Mouse (Mus musculus) cerebellum, adult 2 months (tissue): ENCODE measurements at regions not wholly inside any gene's neighbourhood (a gene's known extent, or its start where the extent isn't known, plus 50 kb on each side); places are given as distances from the start of the nearest gene placed in this dataset.
A peak's percentile ranks its signal among the peaks of the same experiment; 100 is the strongest.

ENCODE experiments used
- DNase-seq, 2 experiments: peaks; one replicate each; pipeline ENCODE4 v3.0.0; 2021
- H3K27ac ChIP-seq: fragments of 200-500 bp; 2 replicates; pipeline ENCODE4 v1.5.1; 2012; ENCODE audit warnings: low read length, control low read depth, inconsistent platforms; ENCODE audit not compliant: insufficient read depth
- H3K27me3 ChIP-seq: fragments of 200-500 bp; 2 replicates; pipeline ENCODE4 v1.6.1; 2012; ENCODE audit warnings: inconsistent platforms, mild to moderate bottlenecking, low read length, moderate library complexity; ENCODE audit not compliant: control insufficient read depth, insufficient read depth
- H3K4me1 ChIP-seq: fragments of 200-500 bp; 2 replicates; pipeline ENCODE4 v1.6.1; 2011; ENCODE audit warnings: low read length; ENCODE audit not compliant: control insufficient read depth, insufficient read depth
- H3K4me3 ChIP-seq: fragments of 200-500 bp; replicated peaks from 2 replicates; pipeline ENCODE3; 2011; ENCODE audit warnings: mild to moderate bottlenecking, low read depth, low read length, control low read depth; ENCODE audit not compliant: insufficient read depth
- CTCF ChIP-seq: fragments of 200-500 bp; IDR thresholded peaks from 2 replicates; pipeline ENCODE4 v1.5.1; 2011; ENCODE audit warnings: low read depth, mild to moderate bottlenecking, control low read depth, low read length, moderate library complexity, borderline replicate concordance; ENCODE audit not compliant: insufficient read depth
- POLR2A ChIP-seq: fragments of 200-500 bp; IDR thresholded peaks from 2 replicates; pipeline ENCODE4 v1.6.1; 2011; ENCODE audit warnings: low read length, control low read depth, borderline replicate concordance; ENCODE audit not compliant: insufficient read depth
- WGBS: fragments of 180-500 bp; shearing (Covaris S2); methylation state at CpG from one replicate; pipeline ENCODE4 v1.1.7; 2018; 5-methylcytosine and 5-hydroxymethylcytosine counted together

GRCm38 (mm10) chr15:61794506-61794905 is 871.7 kb upstream of the A1bg start:
- no peak for DNase-seq
- TF ChIP-seq CTCF, result no peak
- no peak for TF ChIP-seq POLR2A
- H3K4me3 ChIP-seq, result no peak overlapping the region

GRCm38 (mm10) chr15:61789847-61790562 is 867.2 kb upstream of the A1bg start:
- H3K27me3 ChIP-seq, result no peaks in the 10 kb centered on the region; the same call in 1 of the 2 replicates
- whole genome bisulfite sequencing, result 90% methylated on average over 7 of the region's 7 CpGs
- H3K27ac ChIP-seq, result no peak overlapping the region
- H3K4me3 ChIP-seq, result no peak overlapping the region
- TF ChIP-seq POLR2A, result no peak
- TF ChIP-seq CTCF, result no peak
- DNase-seq, result no peak
- no peaks in the 10 kb centered on the region for H3K4me1 ChIP-seq

More at GRCm38 (mm10) chr15:61794506-61794905, 871.7 kb upstream of the A1bg start:
- Histone ChIP-seq H3K4me1 (no peaks in the 10 kb centered on the region), H3K27me3 (no peaks in the 10 kb centered on the region; the same call in 1 of the 2 replicates), H3K27ac (no peak overlapping the region)
- WGBS, result 66% methylated on average over 3 of the region's 3 CpGs

- DNase-seq, result no peak
- TF ChIP-seq POLR2A (no peak), CTCF (no peak)
- H3K27ac ChIP-seq, result no peak overlapping the region
- H3K4me3 ChIP-seq, result no peak overlapping the region
- H3K4me1 ChIP-seq, result no peaks in the 10 kb centered on the region
- WGBS, result 83% methylated on average over 1 of the region's 1 CpGs
- H3K27me3 ChIP-seq, result no peaks in the 10 kb centered on the region; the same call in 1 of the 2 replicates
Observed at GRCm38 (mm10) chr15:61787046-61787445, 864.2 kb upstream of the A1bg start.

- H3K4me3 ChIP-seq, result no peak overlapping the region
- H3K27me3 ChIP-seq, result no peaks in the 10 kb centered on the region
- TF ChIP-seq CTCF, result no peak
- WGBS, result 7% methylated on average over 2 of the region's 2 CpGs
- H3K27ac ChIP-seq, result no peak overlapping the region
- no peaks in the 10 kb centered on the region for H3K4me1 ChIP-seq
- peak; percentile 27 to 70 for DNase-seq
Observed at GRCm38 (mm10) chr15:61781531-61781930, 858.7 kb upstream of the A1bg start.

- WGBS, result 76% methylated on average over 4 of the region's 4 CpGs
- no peaks in the 10 kb centered on the region; the same call in 1 of the 2 replicates for H3K27me3 ChIP-seq
- no peaks in the 10 kb centered on the region for H3K4me1 ChIP-seq
- TF ChIP-seq CTCF (no peak), POLR2A (no peak)
- DNase-seq, result no peak
- no peak overlapping the region for H3K4me3 ChIP-seq
- no peak overlapping the region for H3K27ac ChIP-seq
Observed at GRCm38 (mm10) chr15:61772996-61773395, 850.2 kb upstream of the A1bg start.

GRCm38 (mm10) chr15:61770721-61771542 is 848.1 kb upstream of the A1bg start:
- TF ChIP-seq POLR2A, result no peak
- no peak overlapping the region for H3K4me3 ChIP-seq
- 59% methylated on average over 14 of the region's 14 CpGs for WGBS
- H3K27me3 ChIP-seq, result no peaks in the 10 kb centered on the region; the same call in 1 of the 2 replicates
- no peak overlapping the region for H3K27ac ChIP-seq
- H3K4me1 ChIP-seq, result no peaks in the 10 kb centered on the region
- DNase-seq, result no peak

- H3K4me1 ChIP-seq, result no peaks in the 10 kb centered on the region
- H3K4me3 ChIP-seq, result no peak overlapping the region
- no peak for DNase-seq
- no peak overlapping the region for H3K27ac ChIP-seq
- TF ChIP-seq CTCF (no peak), POLR2A (no peak)
- no peaks in the 10 kb centered on the region for H3K27me3 ChIP-seq
- 56% methylated on average over 2 of the region's 2 CpGs for WGBS
Observed at GRCm38 (mm10) chr15:61766544-61767094, 843.8 kb upstream of the A1bg start.
